ENCODE assay signal across 17 mouse cellular contexts in the genomic region with DNA sequence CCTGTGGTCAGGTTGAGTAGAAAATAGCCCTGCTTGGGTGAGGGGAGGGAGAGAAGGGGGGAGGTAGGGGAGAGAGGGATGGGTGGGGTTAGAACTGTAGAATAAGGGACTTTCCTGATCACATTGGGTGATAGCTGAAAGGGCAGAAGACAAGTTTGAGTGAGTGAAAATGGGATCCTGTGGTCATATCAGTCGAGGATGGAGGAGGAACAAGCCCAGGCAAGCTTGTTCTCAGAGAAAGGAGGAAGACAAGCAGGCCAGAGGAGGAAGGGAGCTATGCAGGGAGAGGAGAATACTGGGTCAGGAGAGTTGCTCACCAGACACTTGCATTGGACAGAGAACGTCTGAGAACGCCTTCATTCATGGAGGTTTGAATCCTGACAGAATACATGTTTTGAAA.
"Had no signal": no experiment of that assay in that cellular context is flagged by ENCODE, and none has a peak within 500 bp of the region (broad histone marks: within the 10 kb centered on the region; RNA-seq: fewer than 3 reads in every experiment).

No protein-coding gene starts in this region.

- H3K4me1 ChIP-seq: neural tube, embryonic 12.5 days; stomach, embryonic 15.5 days had no signal

- H3K4me2 ChIP-seq: neural tube, embryonic 12.5 days; neural tube, embryonic 13.5 days; neural tube, embryonic 15.5 days; stomach, embryonic 15.5 days had no signal

- H3K36me3 ChIP-seq: neural tube, embryonic 12.5 days; neural tube, embryonic 13.5 days; neural tube, embryonic 15.5 days; stomach, embryonic 15.5 days had no signal

- H3K27ac ChIP-seq: neural tube, embryonic 12.5 days; neural tube, embryonic 13.5 days; neural tube, embryonic 15.5 days; stomach, embryonic 15.5 days; stomach, postnatal 0 days had no signal

- H3K27me3 ChIP-seq: neural tube, embryonic 12.5 days; neural tube, embryonic 13.5 days; neural tube, embryonic 15.5 days; stomach, embryonic 15.5 days had no signal

- H3K4me3 ChIP-seq: neural tube, embryonic 12.5 days; neural tube, embryonic 13.5 days; neural tube, embryonic 15.5 days; stomach, embryonic 15.5 days had no signal

- DNase-seq: retina, postnatal 1 day; right cerebral cortex, adult 18-20 months; right cerebral cortex, postnatal 14 days; right cerebral cortex, postnatal 25 days; right cerebral cortex, postnatal 4 days; spleen, adult 18-20 months; thymus, adult 18-20 months; thymus, adult 2 months; thymus, postnatal 14 days; thymus, postnatal 25 days; thymus, postnatal 36 days; thymus, postnatal 4 days had no signal

- H3K9ac ChIP-seq: neural tube, embryonic 12.5 days; neural tube, embryonic 13.5 days; neural tube, embryonic 15.5 days; stomach, embryonic 15.5 days had no signal

- H3K9me3 ChIP-seq: neural tube, embryonic 12.5 days; neural tube, embryonic 13.5 days; neural tube, embryonic 15.5 days; stomach, embryonic 15.5 days had no signal
